Mouse (Mus musculus) CD4-positive, CD25-positive, alpha-beta regulatory T cell, adult 4 months (primary cell): ENCODE measurements around the gene Tas2r138. TPM values are rescaled to one million over a fixed set of nuclear protein-coding genes. Genes with fewer than 3 reads are reported as not detected.
"Not testable (repeated sequence)": the region's sequence is repeated elsewhere in the genome, so short reads cannot be mapped to it uniquely, and the experiment has no call there.

Source experiments
- ATAC-seq: one replicate; pipeline ENCODE4 v1.8.0; 2017
- polyA plus RNA-seq, 2 experiments: library from polyadenylated mRNA; unstranded; fragments of 100-300 nt; shearing (Covaris generic); gene quantifications; one replicate each; pipeline ENCODE4 v1.2.1; 2017

Gene Tas2r138
- not detected for polyA plus RNA-seq

DNA sequence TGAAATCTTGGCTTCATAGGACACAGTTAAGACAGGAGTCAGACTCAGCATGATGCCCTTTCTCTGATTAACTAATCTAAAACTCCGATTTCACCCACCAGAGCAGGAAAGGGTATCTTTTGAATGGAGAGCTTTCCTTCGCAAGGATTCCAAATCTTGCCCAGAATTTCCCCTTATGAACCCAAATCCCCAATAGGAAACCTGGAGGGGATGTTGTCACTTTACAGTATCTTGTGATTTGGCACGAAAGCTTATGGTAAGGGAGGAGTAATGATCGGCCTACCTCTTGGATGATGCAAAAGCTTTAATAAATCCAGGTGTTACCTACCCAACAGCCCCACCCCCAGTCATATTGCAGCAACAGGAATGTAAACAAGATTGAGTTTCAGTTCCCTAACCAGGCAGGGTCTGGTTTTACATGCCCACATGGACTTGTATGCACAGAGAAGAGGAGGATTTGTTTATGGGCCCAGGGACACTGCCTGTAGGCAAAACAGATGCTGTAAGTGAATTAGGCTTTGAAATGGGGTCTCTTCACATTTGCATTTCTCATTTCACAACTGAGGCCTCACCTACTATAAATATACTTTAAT is at the start of gene Tas2r138:
Tas2r138 (minus strand) TSS at position 51 of the 593 bp plus-strand sequence.
- no peak for ATAC-seq

DNA sequence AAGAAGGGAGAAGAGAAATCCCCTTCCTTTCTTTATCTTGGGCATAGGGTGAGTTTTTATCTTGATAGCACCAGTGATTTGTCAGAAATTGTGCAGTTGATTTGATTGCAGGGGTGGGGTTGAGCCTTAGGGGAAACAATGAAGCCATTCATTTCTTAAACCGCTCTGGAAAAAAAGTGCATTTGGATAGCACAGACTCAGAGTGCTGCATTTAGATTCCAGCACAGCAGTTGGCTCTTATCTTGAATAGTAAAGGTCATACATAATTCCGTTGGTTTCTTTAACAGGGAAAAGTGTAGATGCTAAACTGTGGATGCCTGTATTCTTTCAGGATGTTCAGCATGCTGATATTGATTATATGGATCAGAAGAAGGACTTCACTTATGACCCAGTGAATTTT is 47.8 kb upstream of the Tas2r138 start:
- no peak for ATAC-seq

DNA sequence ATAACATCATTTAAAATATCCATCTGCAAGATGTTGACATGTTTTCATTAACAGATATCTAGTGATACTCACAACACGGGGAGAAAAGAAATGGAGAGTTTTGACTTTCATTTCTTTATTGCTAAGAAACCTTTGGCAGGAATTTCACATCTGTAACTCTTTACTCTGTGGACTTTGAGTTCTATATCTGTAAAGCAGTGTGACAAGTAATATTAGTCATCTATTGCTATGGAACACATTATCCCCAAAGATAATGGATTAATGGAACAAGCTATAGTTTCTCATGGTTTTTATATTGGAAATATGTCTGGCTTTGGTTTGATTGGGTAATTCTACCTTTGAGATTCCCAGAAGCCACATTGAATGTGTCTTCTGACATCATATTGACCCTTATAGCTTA is 37.8 kb upstream of the Tas2r138 start:
- no peak for ATAC-seq

DNA sequence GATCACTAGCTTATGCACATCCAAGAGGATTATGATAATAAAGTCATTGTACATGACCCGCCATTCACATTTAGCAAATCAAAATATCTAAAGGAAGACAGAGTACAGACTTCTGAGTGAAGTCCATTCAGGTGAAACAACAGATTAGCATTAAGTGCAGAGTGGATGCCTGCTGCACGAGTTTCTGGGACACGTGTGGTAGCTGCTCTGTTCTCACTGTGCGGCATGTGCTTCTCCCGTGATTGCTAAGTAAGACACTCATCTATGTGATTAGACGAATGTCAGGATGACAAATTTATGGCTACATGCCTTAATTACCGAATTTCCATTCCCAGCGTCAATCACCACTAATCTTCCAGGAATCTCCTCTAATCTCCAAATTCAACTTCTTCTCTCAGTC is 32.6 kb upstream of the Tas2r138 start:
- no peak for ATAC-seq

DNA sequence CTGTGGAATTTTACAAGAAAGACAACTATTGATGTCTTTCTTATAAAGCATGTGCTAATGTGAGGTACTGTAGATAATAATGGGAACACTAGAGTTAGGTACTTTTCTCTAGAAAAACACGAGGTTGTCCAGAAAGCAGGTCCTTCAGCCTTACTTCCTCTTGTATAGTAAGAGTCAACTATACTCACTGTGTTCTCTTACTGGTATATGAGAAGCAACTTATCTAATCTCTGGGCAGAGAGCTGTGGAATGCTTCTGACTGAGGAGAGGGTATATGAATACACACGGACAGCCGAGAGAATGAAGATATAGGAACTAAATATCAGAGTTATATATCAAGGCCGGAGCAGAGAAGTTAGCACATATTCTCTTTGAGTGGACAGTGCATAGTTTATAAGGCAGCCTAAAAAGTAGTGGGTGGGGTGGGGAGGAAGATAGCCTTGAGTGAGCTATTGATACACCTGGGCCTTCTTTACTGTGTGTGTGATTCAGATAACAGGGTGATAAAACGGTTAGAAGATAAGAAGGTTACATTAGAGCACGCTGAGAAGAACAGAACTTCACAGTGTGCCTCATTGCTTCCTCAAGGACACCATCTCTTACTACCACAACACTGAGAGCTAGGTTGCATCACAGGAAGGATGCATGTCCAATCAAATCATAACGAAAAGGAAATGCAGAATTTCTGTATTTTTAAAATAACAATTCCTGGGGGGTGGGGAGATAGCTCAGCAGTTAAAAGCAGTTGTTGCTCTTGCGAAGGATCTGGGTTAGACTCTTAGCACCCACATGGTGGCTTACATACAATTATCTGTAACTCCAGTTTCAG is 27.8 kb upstream of the Tas2r138 start:
- ATAC-seq: no peak

DNA sequence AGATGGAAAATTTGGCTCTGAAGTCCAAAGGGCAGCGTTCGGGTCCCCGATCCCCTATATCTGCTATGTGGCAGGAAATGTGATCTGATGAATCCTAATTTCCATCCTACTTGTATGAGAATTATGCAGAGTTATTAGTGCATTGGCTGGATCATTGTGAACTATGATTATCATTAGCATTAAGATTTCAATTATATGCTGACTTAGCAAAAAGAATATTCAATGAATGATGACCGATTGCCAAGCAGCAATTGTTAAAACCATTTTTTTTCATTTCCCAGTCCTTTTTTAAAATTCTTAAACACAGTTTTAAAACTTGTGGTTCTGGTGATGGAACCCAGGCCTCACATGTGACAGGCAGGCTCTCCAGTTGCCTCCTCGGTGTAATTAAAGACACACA is 24.6 kb upstream of the Tas2r138 start:
- no peak for ATAC-seq

DNA sequence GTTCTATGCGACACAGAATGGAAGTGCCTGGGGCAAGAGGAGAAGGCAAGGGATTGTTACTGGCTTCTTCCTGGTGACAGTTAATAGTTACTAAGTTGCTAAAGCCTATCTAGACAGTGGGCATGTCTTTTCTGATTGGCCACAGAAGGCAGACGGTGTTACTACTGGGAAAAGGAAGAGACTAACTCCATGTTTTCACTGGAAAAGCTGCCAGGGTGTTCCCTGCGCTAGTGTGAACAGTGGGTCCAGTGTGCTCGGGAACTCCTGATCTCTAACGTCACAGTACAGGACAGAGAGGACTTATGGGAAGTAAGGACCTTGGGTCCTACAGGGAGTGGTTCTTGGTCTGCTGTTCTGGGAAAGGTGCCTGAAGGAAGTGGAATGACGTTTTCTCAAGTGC is 22.4 kb upstream of the Tas2r138 start:
- no peak for ATAC-seq

DNA sequence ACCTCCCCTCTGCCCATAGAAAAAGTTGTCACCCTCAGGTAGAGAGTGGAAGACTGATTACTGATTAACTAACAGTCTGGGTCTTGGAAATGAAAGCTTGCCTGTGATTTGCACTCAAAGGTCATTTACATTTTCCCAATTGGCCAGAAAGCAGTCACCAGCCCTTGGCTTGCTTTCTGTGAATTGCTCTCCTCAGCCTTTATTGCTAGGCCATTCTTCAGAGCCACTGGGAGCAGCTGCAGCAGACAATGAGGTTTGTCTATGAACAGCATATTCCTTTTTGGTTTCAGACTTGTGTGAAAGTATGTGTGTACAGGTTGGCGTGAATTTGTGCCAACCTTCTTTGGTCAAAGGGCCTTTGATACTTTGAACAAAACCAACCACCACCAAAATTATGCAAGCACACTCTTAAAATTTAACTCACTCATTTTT is 21.5 kb upstream of the Tas2r138 start:
- no peak for ATAC-seq

DNA sequence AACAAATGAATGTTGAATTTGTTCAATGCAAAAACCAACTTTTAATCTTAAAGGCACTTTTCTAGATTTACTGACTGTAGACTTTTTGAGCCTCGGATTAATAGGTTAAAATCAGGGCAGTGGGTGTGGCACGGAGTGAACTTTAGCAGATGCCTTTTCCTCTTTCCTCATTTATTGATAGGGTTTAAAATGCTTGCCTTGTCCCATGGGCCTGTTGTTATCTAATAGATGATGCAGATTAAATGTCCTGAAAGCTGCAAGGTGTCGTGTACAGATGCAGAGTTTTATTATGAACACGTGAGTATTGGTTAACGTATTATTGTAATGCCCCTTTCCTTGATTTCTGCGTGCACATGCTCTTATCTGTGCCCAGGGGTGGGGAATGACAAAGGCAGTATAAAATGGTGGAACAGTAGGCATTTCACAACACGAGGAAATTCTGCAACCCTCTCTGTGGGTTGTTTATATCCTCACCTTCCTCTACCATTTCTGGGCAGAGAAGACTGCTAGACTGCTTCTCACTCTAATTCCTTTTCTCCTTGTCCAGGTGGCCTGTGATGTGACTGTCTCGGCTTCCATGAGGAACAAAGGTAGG is 15.4 kb upstream of the Tas2r138 start, which contains the start of gene Mgam:
Mgam (plus strand) TSS at position 426 of the 595 bp plus-strand sequence.
- ATAC-seq: no peak

DNA sequence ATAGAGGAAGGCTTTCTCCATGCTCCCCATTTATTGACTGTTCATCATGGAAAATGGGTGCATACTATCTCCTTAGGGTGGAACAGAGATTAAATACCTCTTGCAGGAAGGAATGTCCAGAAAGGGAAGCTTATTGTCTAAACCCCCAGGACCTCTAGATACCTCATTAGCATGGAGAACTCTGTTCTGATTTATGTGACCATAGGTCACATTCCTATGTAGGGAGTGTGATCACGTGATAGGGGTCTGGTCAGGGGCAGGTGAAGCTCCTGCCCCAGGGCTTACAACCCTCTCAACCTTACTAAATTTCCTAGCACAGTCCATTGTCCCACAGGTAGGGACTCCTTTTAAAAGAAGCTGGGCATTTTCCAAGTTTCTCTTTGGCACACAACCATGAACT is 13.0 kb upstream of the Tas2r138 start:
- no peak for ATAC-seq

DNA sequence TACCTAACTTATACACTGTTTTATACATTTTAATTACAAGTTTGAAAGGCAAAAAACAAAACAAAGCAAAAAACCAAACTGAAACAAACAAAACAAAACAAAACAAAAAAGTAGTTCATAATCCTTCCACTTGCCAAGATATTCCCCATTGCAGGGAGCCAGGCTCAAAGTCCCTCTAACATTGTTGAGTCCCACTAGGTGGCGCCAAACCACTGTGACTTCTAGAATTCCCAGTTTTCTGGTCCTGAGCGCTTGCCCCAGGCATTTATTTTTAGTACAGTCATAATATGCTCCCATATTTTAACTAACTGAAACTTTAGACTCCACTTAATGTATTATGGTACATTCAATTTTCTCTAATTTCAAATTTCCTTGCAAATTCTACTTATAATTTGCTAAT is 4.9 kb upstream of the Tas2r138 start:
- no peak for ATAC-seq

DNA sequence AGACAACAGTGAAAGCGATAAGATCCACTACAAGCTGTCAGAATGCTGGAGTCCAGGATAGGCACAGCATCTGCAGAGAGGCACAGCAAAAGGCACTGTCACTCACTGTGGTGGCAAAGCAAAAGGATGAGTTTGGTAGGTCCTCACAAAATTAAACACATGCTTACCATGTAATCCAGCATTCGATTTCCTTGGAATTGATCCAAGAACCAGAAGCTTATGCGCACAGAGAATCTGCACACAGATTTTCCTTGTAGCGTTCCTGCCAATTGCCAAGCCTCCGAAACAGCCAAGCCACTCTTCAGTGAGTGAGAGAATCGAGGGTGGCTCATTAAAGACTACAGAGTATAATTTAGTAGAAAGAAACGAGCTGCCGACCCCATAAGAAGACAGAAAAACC is 2.9 kb downstream of the Tas2r138 start:
- no peak for ATAC-seq

DNA sequence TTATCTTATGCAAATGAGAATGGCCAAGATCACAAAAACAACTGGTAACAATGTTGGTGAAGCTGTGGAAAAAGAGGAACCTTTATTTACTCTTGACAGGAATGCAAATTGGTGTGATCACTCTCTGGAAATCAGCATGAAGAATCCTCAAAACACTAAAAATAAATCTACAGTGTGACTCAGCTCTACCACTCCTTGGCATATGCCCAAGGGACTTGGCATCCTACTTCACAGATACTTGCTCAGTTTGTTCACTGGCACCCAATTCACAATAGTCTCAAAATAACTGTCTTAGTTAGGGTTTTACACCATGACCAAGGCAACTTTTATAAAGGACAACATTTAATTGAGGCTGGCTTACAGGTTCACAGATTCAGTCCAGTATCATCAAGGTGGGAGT is 5.7 kb downstream of the Tas2r138 start:
- no peak for ATAC-seq

DNA sequence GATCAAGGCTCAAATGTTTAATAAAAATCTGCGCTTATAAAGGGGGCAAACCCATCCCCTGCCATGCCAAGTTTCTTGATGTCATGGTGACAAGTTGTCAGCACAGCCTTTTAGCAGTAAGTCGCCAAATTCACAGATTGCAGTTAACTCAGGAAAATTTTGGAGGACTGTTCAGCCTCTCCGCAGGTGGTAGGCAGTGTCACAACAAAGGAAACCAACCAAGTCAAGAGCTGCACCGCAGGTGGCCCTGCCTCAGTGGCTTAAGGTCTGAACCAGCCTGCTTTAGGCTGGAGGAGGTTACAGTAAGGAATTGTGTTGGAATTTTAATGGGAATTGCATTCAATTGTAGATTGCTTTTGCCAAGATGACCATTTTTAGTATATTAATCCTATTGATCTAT is 14.6 kb downstream of the Tas2r138 start:
- ATAC-seq: not testable (repeated sequence)

DNA sequence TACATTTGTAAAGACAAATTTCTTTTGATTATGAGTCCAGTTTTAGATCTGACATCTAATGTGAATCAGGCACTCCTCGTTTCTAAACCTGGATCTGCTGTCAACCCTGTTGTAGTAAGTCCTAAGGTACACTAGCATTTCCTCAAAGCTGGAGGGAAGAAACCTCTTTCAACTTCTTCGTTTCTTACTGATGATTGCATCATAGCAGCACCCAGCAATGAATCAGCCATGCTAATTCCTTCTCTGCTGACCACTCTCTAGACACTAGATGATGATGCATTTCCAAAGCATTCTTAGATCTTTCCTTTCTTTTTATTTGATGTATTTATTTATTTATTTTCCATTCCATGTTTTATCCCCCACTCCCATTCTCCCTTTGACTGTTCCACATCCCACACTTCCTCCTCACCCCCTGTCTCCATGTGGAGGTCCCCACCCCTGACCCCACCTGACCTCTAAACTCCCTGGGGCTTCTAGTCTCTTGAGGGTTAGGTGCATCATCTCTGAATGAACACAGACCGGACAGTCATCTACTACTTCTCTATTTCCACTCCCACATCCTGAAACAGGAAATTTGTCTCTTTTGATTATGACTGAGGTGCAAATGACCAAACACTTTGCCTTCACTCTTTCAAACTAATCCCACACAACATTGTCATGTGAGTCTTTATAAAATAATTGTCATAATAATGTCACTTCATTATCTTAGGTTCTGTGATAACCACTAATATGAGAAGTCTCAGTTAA is 18.1 kb downstream of the Tas2r138 start:
- ATAC-seq: no peak

DNA sequence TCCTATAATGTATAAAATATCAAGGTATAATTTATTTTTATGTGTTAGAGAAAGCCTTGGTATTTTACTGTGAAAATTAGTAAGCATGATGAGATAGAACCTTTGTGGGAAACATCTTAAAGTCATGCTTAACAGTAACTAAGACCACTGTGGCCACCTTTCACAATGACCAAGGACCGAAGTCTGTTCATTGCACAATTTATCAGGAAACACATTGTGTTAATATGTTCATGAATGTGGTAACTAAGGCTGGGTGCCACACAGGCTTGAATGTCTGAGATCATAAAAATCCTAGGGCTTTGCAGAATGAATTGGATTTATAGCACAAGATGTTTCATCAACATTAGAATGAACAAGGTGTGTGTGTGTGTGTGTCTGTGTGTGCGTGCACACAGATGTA is 24.8 kb downstream of the Tas2r138 start:
- ATAC-seq: no peak

DNA sequence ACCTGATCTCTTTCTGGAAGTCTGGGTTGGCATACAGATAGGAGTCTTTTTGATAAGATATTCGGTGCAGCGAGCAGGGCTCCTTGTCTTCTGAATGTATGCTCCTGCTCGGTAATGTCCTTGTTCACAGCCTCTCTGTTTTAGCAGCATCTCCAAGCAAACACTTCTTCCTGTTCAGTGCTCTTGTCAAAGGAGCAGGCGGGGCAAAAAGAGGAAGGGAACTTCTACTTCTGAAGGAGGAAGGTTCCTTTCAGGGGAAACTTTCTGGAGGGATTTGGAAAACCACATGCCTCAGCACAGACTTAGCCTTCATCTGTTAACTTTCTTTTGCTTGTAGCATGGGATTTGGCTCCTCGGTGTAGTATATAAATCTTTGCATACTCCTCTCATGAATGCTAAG is 27.5 kb downstream of the Tas2r138 start, which contains the start of gene Clec5a:
Clec5a (minus strand) TSS at position 177 of the 400 bp plus-strand sequence.
- ATAC-seq: no peak

DNA sequence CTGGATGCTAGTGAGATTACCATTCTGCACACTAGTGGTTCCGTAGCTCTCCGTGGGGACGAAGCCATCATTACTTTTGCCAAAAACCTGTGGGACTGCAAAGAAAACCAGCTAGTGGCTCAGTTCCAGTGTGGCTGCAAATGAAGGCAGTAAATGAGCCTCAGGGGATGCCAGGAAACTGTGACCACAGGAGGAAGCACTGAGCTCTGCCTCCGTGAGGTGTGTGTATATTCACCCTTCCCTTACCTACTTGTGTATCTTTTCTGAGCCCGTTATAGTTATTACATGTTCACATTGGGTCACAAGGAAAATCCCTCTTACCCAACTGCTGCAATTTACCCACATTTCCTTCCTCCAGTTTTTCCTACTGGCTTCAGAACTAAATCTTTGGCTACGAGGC is 28.8 kb downstream of the Tas2r138 start:
- no peak for ATAC-seq

DNA sequence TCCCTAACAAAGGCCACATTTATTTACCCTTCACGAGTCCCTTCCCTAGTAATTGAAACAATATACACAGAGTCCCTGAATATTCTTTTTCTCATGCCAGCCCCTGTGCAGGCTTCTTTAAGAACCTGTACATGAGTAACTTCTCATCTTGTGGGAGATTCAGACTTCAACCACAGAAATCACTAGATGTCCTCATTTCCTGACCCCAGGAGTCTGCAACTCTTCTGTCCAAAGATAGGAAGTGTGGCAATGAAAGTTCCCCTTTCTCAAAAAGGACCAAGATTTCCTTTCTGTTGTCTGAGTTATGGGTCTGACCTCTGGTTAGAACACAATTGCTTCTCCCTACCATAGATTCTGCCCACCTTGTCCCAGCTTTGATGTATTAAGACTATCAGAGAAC is 36.8 kb downstream of the Tas2r138 start:
- no peak for ATAC-seq

DNA sequence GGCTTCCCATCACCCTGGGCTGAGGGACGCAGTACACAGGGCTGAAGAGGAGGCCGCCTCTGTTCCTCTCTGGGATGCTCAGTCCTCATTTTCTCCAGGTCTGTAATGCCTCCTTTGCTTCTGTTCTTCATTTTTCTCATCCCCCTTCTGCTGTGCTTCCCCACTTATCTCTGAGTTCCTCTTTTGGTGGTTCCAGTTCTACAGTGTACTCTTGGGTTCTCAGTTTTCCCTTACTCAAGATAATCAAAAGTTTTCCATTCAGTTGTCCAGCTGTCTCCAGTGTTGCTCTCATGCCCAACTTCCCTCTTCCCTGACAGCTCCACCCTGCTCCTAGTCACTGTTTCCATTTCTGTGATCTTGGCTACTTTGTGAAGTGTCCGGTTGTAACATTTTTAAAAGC is 39.5 kb downstream of the Tas2r138 start:
- no peak for ATAC-seq

DNA sequence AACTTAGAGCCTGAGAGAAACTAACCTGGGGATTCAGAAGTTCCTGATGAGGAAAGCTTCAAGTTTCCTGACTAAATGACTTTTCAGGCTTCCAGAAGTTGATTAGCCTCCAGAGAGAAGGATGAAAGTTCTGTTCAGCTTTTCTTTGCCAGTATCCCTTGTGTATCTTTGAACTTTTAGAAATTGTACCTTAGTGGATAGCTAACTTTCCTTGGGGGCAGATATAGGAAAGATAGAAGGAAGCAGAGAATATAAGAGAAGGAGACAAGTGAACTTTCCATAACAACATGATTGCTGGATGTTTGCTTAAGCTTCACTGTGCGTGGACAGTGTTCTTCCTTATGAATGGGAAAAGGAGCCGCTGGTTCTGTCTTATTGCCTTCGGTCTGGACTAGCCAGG is 43.9 kb downstream of the Tas2r138 start, which contains the start of gene Olfr460:
Olfr460 (plus strand) TSS at position 301 of the 400 bp plus-strand sequence.
- ATAC-seq: no peak
